Mouse (Mus musculus): ENCODE results near the gene Slco1a5. TPM values are rescaled to one million over a fixed set of nuclear protein-coding genes. Genes with fewer than 3 reads are reported as not detected.
"Not testable (repeated sequence)": the region's sequence is repeated elsewhere in the genome, so short reads cannot be mapped to it uniquely, and the experiment has no call there.

Slco1a5 gene
- polyA plus RNA-seq, 1 experiment from 2014 or later, result 0.41 TPM

DNA sequence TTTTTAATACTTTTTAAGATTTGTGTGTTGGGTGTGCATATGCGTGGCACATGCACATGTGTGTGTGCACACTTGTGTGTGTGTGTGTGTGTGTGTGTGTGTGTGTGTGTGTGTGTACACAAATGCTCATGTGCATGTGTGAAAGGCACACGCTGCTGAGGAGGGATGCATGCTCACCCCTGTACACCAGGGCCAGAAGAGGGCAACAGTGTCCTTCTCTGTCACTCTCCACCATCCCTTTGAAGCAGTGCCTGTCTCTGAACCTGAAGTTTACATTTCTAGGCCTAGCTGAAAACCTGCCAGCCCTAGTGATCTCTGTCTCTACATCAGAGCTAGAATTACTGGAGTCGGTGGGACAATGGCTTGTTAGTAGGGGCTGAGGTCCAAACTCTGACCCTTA is 3.8 kb upstream of the Slco1a5 start:
- DNase-seq (ENCODE audit: low spot score) (no peak), ATAC-seq (replicated peaks; ENCODE audit: low FRiP score) (no peak)
- Histone ChIP-seq H3K27me3 (ENCODE audit: control insufficient read depth, insufficient read depth, low read length) (no peaks in the 10 kb centered on the region), H3K27ac (ENCODE audit: low read depth, low read length) (no peak overlapping the region), H3K4me1 (replicated peaks; ENCODE audit: control insufficient read depth, insufficient read depth, low read length) (no peaks in the 10 kb centered on the region), H3K9ac (ENCODE audit: low read length) (no peak overlapping the region), H3K4me2 (ENCODE audit: low read depth, low read length, severe bottlenecking) (no peak overlapping the region), H3K36me3 (ENCODE audit: control insufficient read depth, insufficient read depth, low read length) (no peaks in the 10 kb centered on the region), H3K9me3 (ENCODE audit: control insufficient read depth, low read length) (no peaks in the 10 kb centered on the region), H3K4me3 (ENCODE audit: low read depth, low read length) (no peak overlapping the region)
- 89% methylated on average over 3 of the region's 3 CpGs for WGBS

DNA sequence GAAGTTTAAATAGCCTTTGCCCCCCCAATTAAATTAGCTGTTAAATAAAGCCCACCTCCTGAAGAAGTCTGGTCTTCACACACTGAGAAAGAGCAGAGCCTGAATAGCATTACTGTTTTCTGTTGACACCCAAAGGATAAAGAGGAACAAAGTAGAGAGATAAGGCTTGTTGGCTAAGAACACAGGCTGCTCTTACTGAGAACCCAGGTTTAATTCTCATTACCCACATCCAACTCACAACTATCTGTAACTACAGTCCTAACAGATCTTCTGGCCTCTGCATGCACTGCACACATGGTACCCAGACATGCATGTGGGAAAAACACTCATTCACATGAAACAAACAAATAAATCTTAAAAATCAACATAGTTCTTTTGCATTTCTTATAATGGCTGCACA is 5.7 kb downstream of the Slco1a5 start:
- Histone ChIP-seq H3K27ac (ENCODE audit: low read depth, low read length) (no peak overlapping the region), H3K4me1 (replicated peaks; ENCODE audit: control insufficient read depth, insufficient read depth, low read length) (no peaks in the 10 kb centered on the region), H3K4me3 (ENCODE audit: low read depth, low read length) (no peak overlapping the region), H3K36me3 (ENCODE audit: control insufficient read depth, insufficient read depth, low read length) (no peaks in the 10 kb centered on the region), H3K27me3 (ENCODE audit: control insufficient read depth, insufficient read depth, low read length) (no peaks in the 10 kb centered on the region), H3K4me2 (ENCODE audit: low read depth, low read length, severe bottlenecking) (no peak overlapping the region), H3K9me3 (ENCODE audit: control insufficient read depth, low read length) (no peaks in the 10 kb centered on the region), H3K9ac (ENCODE audit: low read length) (no peak overlapping the region)
- DNase-seq (ENCODE audit: low spot score) (no peak), ATAC-seq (replicated peaks; ENCODE audit: low FRiP score) (no peak)

DNA sequence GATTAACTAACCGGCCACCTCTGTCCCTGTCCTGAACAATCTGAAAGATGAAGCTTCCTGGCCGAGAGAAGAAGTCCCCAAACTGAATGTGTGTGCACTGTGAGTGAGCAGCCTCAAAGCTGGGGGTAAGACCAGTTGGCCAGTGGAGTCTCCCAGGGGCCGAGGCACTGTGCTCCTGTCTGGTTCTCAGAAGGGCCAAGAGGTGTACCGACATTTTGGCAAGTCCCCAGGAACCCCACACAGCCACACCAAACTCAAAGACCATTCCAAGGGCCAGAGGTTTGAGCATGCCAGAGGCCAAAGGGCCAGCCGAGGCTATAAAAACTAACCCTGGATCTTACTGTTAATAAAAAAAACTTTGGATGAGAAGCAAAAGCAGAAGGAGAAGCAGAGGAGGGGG is 8.5 kb downstream of the Slco1a5 start:
- Histone ChIP-seq H3K4me3 (ENCODE audit: low read depth, low read length) (no peak overlapping the region), H3K4me1 (replicated peaks; ENCODE audit: control insufficient read depth, insufficient read depth, low read length) (no peaks in the 10 kb centered on the region)
- 87% methylated on average over 5 of the region's 5 CpGs for WGBS

DNA sequence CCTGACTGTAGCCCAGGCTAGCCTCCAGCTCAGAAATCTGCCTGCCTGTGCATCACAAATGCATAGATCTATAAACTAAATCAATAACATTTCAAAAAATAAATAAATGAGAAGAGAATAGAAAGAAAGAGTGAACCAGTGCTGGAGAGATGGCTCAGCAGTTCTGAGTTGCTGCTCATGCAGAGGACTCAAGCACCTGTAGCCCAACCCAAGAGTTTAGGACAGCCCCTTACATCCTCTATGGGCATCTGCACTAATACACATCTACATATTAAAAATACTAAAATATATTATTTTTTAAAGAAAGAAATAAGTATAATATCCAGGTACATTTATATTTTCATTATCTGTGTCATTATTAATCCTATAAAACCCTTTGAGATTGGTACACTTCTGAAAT is 17.7 kb downstream of the Slco1a5 start:
- Histone ChIP-seq H3K9me3 (ENCODE audit: control insufficient read depth, low read length) (peaks cover 4% of the 10 kb centered on the region; the same call in 1 of the 2 replicates), H3K27ac (ENCODE audit: low read depth, low read length) (no peak overlapping the region), H3K9ac (ENCODE audit: low read length) (no peak overlapping the region), H3K27me3 (ENCODE audit: control insufficient read depth, insufficient read depth, low read length) (no peaks in the 10 kb centered on the region), H3K36me3 (ENCODE audit: control insufficient read depth, insufficient read depth, low read length) (no peaks in the 10 kb centered on the region), H3K4me3 (ENCODE audit: low read depth, low read length) (no peak overlapping the region), H3K4me2 (ENCODE audit: low read depth, low read length, severe bottlenecking) (no peak overlapping the region), H3K4me1 (replicated peaks; ENCODE audit: control insufficient read depth, insufficient read depth, low read length) (no peaks in the 10 kb centered on the region)
- no peak for DNase-seq (ENCODE audit: low spot score)
- no peak for ATAC-seq (replicated peaks; ENCODE audit: low FRiP score)

More for the DNA sequence above, 8.5 kb downstream of the Slco1a5 start:
- no peaks in the 10 kb centered on the region for H3K27me3 ChIP-seq (ENCODE audit: control insufficient read depth, insufficient read depth, low read length)
- H3K9me3 ChIP-seq (ENCODE audit: control insufficient read depth, low read length), result peaks cover 4% of the 10 kb centered on the region; the same call in 1 of the 2 replicates
- ATAC-seq (replicated peaks; ENCODE audit: low FRiP score) (no peak), DNase-seq (ENCODE audit: low spot score) (no peak)
- no peaks in the 10 kb centered on the region for H3K36me3 ChIP-seq (ENCODE audit: control insufficient read depth, insufficient read depth, low read length)
- no peak overlapping the region for H3K9ac ChIP-seq (ENCODE audit: low read length)
- H3K27ac ChIP-seq (ENCODE audit: low read depth, low read length), result no peak overlapping the region
- H3K4me2 ChIP-seq (ENCODE audit: low read depth, low read length, severe bottlenecking), result no peak overlapping the region

DNA sequence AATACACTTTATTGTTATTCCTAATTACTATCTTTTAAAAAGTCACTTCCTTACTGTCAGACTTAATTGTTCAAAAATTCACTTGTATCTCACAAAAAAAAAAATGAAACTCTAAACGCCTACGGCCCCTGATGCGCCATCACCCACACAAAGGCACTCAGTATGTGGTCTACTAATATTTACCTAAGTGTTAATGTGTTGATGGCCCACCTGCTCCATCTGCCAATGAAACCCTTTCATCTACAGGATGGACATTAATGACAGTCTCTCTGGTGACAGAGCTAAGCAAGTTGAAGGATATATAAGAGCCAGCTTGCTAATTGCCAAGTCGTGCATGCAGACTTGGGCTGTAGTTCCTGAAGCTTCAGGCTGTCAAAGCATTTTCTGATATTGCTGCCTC is 24.7 kb downstream of the Slco1a5 start, which contains the start of gene Iapp:
Gene Iapp (plus strand): TSS at position 326 of the 400 bp plus-strand sequence.
- no peak within 1 kb of the TSS for H3K4me3 ChIP-seq (ENCODE audit: low read depth, low read length)
- H3K27ac ChIP-seq (ENCODE audit: low read depth, low read length), result no peak within 1 kb of the TSS
- H3K9me3 ChIP-seq (ENCODE audit: control insufficient read depth, low read length), result no peaks in the 10 kb centered on the region
- DNase-seq (ENCODE audit: low spot score) (no peak), ATAC-seq (replicated peaks; ENCODE audit: low FRiP score) (no peak)
- WGBS, result 73% methylated on average over 4 of the region's 4 CpGs
- H3K4me2 ChIP-seq (ENCODE audit: low read depth, low read length, severe bottlenecking), result no peak within 1 kb of the TSS
- H3K4me1 ChIP-seq (replicated peaks; ENCODE audit: control insufficient read depth, insufficient read depth, low read length), result no peaks in the 10 kb centered on the region
- no peak within 1 kb of the TSS for H3K9ac ChIP-seq (ENCODE audit: low read length)
- no peaks in the 10 kb centered on the region for H3K36me3 ChIP-seq (ENCODE audit: control insufficient read depth, insufficient read depth, low read length)
- no peaks in the 10 kb centered on the region for H3K27me3 ChIP-seq (ENCODE audit: control insufficient read depth, insufficient read depth, low read length)

DNA sequence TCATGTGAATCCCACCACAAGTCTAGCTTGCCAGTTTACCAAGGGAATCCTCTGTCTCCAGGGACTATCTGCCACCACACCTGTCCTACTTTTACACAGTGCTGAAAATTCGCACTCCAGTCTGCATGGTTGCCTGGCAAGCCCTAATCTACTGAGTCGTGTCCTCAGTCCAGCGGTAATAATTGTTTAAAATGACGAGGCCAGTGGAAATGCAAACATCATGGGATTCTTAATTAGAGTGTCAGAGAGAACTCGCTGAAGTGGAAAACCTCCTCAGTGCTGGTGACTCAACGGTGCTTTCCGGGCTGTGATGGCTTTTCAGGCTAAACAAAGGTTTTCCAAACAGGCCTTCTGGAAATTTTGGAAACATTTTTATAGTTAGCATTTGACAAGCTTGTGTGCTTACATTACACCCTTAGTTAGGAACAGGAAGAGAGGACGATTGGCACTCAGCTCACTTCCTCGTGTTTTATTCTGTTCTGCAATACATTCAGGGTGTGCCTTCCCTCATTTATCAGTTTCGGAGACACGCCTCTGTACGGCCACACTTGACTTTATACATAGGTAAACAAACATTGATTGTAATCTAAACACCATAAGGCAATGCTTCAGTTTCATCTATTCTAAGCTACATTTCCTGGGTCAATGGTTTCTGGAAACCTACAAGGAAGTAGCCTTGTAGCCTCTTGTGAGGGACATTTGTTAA is 33.2 kb downstream of the Slco1a5 start:
- ATAC-seq (replicated peaks; ENCODE audit: low FRiP score) (0 out of 2 replicates have a peak, but pooled peaks have one; percentile 42), DNase-seq (ENCODE audit: low spot score) (no peak)
- H3K27ac ChIP-seq (ENCODE audit: low read depth, low read length), result no peak overlapping the region
- no peak overlapping the region for H3K9ac ChIP-seq (ENCODE audit: low read length)
- 59% methylated on average over 12 of the region's 12 CpGs for WGBS
- H3K4me1 ChIP-seq (replicated peaks; ENCODE audit: control insufficient read depth, insufficient read depth, low read length), result no peaks in the 10 kb centered on the region
- no peak overlapping the region for H3K4me3 ChIP-seq (ENCODE audit: low read depth, low read length)
- no peaks in the 10 kb centered on the region for H3K36me3 ChIP-seq (ENCODE audit: control insufficient read depth, insufficient read depth, low read length)
- no peak overlapping the region for H3K4me2 ChIP-seq (ENCODE audit: low read depth, low read length, severe bottlenecking)
- H3K9me3 ChIP-seq (ENCODE audit: control insufficient read depth, low read length), result no peaks in the 10 kb centered on the region
- H3K27me3 ChIP-seq (ENCODE audit: control insufficient read depth, insufficient read depth, low read length), result no peaks in the 10 kb centered on the region

DNA sequence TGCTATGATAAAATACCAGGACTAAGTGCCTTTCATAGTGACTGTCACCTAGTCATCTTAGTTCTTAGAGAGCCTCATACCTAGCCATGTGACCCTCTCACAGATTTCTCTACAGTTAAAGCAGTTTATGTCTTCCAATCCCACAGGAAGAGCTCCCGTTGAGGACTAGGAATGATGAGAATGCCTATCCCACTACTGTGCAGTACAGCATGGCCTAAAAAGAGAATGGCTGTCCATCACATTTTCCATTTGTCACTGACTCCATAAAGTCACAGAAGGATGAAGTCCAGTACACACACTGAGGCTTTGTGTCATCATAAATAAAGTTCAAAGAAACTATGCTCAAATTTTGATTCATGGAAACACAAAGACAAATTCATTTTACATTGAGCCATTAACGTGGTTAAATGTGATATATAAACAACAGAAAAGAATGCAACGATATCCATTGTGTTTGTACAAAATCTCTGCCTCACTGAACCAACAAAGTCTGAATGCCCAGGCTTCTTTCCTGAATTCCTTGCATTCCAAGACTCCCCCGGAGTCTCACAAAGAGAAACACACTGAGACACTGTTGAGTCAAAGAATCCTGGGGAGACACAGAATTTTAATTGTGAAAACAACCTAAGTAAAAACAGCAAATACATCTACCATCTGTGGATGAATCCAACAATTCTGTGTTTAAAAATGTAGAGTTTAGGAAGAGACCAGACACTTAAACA is 46.9 kb downstream of the Slco1a5 start:
- 0 out of 2 replicates have a peak, but pooled peaks have one; percentile 24 for ATAC-seq (replicated peaks; ENCODE audit: low FRiP score)
- Histone ChIP-seq H3K4me2 (ENCODE audit: low read depth, low read length, severe bottlenecking) (no peak overlapping the region), H3K36me3 (ENCODE audit: control insufficient read depth, insufficient read depth, low read length) (no peaks in the 10 kb centered on the region), H3K9ac (ENCODE audit: low read length) (no peak overlapping the region), H3K9me3 (ENCODE audit: control insufficient read depth, low read length) (no peaks in the 10 kb centered on the region), H3K27me3 (ENCODE audit: control insufficient read depth, insufficient read depth, low read length) (no peaks in the 10 kb centered on the region), H3K4me1 (replicated peaks; ENCODE audit: control insufficient read depth, insufficient read depth, low read length) (no peaks in the 10 kb centered on the region), H3K4me3 (ENCODE audit: low read depth, low read length) (no peak overlapping the region), H3K27ac (ENCODE audit: low read depth, low read length) (no peak overlapping the region)
- no peak for DNase-seq (ENCODE audit: low spot score)
- WGBS, result 4% methylated on average over 4 of the region's 4 CpGs

DNA sequence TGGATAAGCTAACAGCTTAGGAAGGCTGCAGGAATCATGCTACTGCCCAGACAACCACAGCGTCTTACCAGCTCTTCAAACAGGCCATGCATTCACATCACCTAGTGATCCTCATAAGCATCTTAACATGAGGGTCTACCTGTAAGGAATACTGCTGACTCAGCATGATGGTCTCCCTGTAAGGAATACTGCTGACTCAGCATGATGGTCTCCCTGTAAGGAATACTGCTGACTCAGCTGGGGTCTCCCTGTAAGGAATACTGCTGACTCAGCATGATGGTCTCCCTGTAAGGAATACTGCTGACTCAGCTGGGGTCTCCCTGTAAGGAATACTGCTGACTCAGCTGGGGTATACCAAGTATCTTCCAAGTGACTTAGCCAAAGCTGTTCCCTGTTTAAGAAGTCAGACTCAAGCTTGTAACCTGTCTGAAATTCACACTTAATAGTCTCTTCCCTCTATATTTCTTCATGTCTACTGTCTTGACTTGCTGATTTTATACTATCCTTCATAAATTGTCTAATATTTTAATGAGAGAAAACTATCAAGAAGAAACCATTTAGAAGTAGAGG is 72.0 kb downstream of the Slco1a5 start:
- WGBS, result 80% methylated on average over 1 of the region's 1 CpGs
- not testable (repeated sequence) for H3K27ac ChIP-seq (ENCODE audit: low read depth, low read length); H3K36me3 ChIP-seq (ENCODE audit: control insufficient read depth, insufficient read depth, low read length); H3K4me3 ChIP-seq (ENCODE audit: low read depth, low read length); H3K27me3 ChIP-seq (ENCODE audit: control insufficient read depth, insufficient read depth, low read length); H3K4me2 ChIP-seq (ENCODE audit: low read depth, low read length, severe bottlenecking); H3K9ac ChIP-seq (ENCODE audit: low read length); ATAC-seq (replicated peaks; ENCODE audit: low FRiP score); H3K9me3 ChIP-seq (ENCODE audit: control insufficient read depth, low read length); H3K4me1 ChIP-seq (replicated peaks; ENCODE audit: control insufficient read depth, insufficient read depth, low read length); DNase-seq (ENCODE audit: low spot score)
